Mouse (Mus musculus) layer of hippocampus, adult 9-11 months (tissue): ENCODE results near the gene Fbxo46.
"Not testable (repeated sequence)": the region's sequence is repeated elsewhere in the genome, so short reads cannot be mapped to it uniquely, and the experiment has no call there.

Source experiments
- DNase-seq: peaks from one replicate; pipeline ENCODE4 v3.0.0; 2022

Fbxo46 gene

DNA sequence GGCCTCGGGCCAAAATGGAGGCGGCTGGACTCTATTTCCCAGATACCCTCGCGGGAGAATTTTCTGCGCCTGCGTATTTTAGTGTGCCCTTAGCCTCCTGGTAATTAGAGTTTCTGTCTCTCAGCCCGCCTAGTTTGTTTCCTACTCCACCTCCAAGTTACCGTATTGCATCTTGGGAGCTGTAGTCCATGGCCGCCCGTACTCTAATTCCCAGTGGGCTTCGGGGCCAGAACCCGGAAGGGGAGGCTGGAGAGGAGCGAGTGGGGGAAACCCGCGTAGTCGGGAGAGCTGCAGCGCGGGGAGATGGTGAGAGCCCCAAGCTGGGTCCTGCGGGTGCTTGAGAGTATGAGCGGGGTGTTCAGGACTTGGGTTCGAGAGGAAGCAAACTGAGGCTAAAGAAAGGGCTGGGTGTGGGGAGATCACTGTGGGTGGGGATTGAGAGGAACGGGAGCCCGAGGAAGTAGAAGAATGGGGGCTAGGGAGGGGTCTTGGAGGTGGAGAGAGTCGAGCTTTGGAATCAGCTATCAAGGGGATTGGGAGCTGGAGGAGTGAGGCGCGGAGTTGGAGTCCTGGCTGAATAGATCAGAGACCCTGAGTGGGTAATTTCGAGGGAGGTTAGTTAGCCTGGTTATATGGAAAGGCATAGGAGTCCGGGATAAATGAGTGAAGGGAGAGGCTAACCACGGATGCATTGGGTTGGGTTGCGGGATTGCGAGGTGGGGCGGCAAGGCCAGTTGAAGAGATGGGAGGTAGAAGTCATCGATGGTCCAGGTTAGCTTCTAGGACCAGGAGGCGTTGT, at the start of gene Fbxo46:
Gene Fbxo46 (plus strand): TSS at position 229 of the 799 bp plus-strand sequence.
- DNase-seq, result peak; percentile 97

DNA sequence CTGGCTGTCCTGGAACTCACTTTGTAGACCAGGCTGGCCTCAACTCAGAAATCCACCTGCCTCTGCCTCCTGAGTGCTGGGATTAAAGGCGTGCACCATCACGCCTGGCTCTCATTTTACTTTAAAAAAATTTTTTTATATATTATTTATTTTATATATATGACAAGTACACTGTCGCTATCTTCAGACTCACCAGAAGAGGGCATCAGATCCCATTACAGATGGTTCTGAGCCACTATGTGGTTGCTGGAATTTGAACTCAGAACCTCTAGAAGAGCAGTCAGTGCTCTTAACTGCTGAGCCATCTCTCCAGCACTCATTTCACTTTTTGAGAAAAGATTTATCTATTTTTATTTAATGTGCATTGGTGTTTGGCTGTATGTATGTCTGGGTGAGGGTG, 48.6 kb upstream of the Fbxo46 start:
- not testable (repeated sequence) for DNase-seq

DNA sequence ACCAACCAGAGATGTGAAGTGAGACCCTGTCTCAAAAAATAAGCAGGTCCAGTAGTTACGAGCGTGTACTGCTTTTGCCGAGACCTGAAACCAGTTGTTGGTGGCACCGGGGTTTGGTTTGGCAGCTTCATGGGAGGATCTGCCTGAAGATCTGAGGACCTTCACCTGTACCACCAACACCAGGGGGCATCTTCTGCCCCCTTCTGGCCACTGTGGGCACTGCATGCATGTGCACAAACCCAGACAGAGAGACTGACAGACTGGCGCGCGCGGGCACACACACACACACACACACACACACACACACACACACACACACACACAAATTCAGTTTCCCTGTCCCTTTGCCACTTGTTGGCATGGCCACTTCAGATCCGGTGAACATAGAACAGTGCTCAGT, 46.2 kb upstream of the Fbxo46 start:
- DNase-seq, result no peak

DNA sequence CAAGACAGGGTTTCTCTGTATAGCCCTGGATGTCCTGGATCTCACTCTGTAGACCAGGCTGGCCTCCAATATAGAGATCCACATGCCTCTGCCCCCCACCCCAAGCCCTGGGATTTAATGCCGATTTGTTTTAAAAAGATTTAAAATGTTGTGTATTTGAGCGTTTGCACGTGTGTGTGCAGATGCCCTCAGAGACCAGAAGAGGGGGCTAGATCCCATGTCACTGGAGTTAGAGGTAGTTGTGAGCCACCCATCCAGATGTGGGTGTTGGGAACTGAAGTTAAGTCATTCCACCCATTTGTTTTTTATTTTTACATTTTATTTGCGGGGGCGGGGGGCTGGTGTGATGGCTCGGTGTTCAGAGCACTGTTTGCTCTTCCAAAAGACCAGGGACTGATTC, 45.2 kb upstream of the Fbxo46 start:
- DNase-seq, result no peak

DNA sequence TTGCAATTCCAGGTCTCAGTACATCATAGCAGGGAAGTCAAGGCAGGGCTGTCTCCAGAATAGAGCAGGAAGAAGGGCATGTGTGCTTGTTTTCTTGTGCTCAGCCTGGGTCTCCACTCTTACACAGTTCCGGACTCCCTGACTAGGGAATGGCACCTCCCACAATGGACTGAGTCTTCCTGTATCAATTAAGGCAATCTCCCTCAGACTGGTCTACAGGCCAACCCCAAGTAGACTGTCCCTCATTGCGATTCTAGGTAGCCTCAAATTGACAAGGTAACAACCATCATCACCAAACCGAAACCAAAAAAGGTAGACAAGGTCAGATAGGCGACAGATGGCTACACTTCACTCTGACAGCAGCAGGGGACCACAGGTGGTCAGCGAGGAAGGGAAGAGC, 44.4 kb upstream of the Fbxo46 start:
- DNase-seq, result no peak

DNA sequence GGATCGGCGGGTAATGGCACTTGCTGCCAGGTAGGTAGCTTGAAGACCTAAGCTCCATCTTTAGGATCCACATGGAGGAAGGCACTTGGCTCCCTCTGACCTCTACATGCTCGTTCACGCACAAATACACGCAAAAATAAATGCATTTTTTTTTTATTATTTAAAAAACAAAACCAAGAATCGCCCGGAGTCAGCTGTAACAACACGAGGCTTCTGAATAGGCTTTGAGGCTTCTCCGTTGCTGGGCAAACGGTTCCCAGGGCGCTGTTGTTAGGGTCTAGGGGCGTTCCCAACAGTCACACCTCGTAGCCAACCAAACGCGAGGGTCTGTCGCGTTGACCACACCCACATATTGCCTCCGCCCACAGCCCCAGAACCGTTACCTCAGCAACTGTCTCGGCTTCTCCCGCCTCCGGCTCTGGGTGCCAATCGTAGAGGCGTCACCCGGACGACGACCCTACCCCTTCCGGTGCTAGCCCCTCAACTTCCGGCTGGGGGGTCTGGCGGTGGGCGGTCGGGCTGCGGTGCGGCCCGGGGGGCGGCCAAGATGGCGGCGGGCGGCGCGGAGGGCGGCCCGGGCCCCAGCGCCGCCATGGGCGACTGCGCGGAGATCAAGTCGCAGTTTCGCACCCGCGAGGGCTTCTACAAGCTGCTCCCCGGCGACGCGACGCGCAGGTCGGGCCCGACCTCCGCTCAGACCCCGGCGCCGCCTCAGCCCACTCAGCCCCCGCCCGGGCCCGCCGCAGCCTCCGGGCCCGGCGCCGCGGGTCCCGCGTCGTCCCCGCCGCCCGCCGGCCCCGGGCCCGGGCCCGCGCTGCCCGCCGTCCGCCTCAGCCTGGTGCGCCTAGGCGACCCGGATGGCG, 43.7 kb upstream of the Fbxo46 start, which contains the start of gene Dmwd:
Gene Dmwd (plus strand): TSS at position 505 of the 863 bp plus-strand sequence.
- peak; percentile 98 for DNase-seq

DNA sequence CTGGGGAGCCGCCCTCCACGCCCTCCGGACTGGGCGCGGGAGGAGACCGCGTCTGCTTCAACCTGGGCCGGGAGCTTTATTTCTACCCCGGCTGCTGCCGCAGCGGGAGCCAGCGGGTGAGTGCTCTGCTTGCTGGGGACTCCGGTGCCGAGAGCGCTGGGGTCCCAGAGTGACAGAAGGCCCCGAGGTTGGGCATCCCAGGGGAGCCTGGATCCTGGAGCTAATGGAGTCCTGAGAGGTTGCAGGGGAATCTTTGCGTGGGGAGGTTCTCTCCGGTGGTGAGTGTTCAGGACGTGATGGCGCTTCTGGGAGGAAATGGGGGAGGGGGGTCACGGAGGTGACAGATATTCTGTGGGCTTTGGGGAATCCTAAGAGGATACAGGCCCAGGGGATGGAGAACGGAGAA, 43.1 kb upstream of the Fbxo46 start:
- DNase-seq, result no peak

DNA sequence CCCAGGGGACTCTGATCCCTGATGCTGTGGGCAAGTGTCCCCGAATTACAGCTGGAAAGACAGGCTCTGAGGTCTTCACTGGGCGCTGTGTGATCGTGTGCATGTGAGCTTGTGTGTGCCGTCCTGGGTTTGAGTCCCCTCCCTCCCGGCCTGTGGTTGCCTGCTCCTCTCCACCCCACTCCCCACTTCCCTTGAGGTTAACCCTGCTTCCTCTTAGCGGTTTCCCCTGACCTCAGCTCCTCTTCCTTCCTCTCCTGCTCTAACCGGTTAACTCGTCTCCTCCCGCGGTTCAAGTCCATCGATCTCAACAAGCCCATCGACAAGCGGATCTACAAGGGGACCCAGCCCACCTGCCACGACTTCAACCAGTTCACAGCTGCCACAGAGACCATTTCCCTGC, 41.9 kb upstream of the Fbxo46 start:
- no peak for DNase-seq

DNA sequence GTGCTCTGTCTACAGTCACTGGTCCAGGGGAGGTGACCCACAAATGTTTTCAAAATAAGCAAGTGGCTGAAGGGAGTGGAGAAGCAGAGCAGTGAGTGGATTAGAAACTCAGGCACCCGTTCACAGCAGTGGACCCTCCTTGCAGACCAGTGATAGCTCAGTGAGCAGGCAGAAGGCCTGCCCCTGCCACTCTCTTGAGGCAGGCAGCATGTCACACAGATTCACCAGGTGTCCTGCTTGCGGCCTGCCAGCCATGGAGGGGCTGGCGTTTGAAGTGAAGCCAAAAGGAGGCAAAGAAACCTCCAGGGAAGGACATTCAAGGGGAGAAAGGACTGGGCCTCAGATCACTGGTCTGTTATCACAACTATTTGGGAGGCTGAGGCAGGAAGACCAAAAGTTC, 40.9 kb upstream of the Fbxo46 start:
- no peak for DNase-seq

DNA sequence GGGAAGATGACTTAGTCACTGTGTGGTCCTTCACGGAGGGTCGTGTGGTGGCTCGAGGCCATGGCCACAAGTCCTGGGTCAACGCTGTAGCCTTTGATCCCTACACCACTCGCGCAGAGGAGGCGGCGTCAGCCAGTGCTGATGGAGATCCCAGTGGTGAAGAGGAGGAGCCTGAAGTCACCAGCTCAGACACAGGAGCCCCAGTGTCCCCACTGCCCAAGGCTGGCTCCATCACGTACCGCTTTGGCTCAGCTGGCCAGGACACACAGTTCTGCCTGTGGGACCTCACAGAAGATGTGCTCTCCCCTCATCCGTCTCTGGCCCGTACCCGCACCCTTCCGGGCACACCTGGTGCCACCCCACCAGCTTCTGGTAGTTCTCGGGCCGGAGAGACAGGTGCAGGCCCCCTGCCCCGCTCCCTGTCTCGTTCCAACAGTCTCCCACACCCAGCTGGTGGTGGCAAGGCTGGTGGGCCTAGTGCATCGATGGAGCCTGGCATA, 39.2 kb upstream of the Fbxo46 start:
- peak; percentile 63 for DNase-seq

DNA sequence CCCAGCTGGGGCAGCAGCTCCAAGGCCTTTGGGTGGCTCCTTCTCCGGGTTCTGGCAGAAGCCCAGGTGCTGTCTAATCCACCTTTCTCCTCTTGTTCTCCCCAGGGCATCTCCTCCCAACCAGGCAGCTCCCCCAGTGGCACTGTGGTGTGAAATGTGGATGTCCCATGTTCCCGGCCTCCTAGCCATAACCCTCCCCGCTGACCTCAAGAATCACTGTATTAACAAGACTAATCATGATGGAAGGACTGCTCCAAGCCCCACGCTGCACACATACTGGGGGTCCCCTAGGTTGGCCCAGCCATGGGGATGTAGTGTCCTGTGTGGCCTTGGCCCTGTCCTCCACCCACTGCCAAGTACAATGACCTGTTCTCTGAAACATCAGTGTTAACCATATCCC, 37.5 kb upstream of the Fbxo46 start:
- no peak for DNase-seq

DNA sequence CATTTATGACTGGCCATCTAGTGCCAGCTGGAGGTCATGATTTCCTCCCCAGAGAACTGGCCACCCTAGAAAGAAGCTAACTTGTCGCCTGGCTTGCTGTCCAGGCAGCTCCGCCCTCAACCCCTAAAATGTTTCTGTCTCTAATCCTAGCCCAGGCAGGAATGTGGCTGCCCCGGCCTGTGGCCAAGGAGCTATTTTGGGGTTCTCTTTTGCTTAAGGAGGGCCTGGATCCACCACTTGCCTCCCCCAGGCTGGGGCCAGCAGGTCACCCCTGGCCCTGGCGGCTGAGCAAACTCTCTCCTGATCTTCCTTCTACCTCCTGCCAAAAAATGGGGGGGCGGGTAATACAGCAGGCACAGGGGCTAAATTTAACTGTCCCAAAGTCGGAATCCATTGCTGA, 36.6 kb upstream of the Fbxo46 start:
- no peak for DNase-seq

DNA sequence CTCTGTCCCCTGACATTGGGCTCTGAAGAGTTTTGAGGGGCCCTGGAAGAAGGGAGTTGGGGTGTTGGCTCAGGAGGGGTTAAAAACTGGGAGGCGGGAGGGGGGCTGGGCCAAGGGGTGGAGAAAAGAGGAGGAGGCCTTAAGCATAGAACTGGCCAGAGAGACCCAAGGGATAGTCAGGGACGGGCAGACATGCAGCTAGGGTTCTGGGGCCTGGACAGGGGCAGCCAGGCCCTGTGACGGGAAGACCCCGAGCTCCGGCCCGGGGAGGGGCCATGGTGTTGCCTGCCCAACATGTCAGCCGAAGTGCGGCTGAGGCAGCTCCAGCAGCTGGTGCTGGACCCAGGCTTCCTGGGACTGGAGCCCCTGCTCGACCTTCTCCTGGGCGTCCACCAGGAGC, 36.0 kb upstream of the Fbxo46 start, which contains the start of gene Dmpk:
Gene Dmpk (plus strand): TSS at position 149 of the 400 bp plus-strand sequence.
- DNase-seq, result no peak

DNA sequence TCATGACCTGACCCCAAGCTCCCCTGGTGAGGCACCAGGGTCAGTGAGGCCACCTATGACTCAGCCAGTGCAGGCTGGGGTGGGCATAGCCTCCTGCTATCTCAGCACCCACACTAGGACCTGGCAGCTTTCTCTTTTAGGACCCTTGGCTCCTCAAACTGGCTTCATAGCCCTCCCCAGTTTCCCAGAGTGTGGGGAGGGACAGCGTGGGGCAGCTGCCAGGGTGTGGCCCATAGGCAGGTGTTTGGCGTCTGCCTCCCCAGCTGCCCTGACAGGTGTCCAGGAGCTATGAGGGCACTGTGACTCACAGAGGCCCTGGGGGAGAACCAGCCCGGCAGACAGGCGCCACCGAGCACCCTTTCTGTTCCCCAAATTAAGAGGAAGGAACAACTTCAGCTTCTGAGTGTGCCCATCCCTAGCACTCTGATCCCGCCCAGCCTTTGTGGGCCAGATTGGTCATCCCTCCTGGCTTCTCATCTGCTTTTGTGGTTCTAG, 35.3 kb upstream of the Fbxo46 start:
- no peak for DNase-seq

DNA sequence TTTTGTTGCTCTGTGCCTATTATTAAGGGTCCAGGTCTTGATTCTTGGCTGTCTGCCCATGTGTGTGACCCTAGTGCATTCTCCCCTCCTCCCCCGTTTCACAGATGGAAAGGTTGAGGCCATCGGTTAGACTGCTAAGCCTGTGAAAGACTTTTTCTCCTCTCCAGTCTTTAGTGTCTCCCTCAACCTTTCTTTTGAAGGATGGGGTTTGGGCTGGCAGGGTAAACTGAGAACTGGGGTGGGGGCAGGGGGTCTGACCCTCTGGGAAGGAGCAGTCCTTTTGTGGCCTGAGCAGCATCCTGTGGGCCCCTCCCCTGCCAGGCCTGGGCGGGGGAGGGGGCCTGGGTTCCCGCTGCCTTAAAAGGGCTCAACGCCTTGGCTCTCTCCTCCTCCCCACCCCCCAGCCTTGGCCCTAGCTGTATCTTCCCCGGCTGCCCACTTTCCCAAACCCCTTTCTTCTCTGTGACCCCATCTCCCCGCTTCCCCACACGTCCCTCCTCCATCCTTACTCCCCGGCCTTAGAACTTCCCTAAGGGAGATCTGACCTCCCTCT, 34.7 kb upstream of the Fbxo46 start:
- no peak for DNase-seq

DNA sequence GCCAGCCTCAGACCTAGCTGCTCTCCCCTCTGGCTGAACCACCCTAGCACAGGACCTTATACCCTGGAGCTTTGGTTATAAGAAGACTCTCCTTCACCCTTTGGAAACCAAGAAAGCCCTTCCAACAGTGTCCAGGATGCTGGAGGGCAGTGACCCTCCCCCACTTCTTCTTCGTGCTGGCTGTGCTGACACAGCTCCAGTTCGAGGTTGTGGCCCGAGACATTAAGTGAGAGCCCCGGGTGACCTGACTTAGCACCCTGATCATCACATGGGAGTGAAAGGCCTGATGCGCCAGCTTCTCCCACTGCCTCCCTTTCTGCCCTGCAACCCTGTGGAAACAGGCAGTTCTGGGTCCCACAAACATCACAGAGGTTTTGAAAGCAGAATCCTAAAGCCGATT, 34.2 kb upstream of the Fbxo46 start:
- no peak for DNase-seq

DNA sequence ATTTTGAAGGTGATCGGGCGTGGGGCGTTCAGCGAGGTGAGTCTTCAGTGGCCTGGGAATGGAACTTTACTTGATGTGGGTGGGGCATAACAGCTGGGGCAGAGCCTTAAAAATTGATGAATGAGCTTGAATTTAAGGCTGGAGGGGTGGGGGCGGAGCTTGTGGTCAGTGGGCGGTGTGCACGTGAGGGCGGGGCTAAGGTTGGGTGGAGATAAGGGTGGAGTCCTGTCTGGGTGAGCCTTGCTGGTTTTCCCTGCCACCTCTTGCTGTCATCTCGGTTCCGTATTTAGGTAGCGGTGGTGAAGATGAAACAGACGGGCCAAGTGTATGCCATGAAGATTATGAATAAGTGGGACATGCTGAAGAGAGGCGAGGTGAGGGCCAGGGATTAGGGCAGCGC, 33.6 kb upstream of the Fbxo46 start:
- no peak for DNase-seq

DNA sequence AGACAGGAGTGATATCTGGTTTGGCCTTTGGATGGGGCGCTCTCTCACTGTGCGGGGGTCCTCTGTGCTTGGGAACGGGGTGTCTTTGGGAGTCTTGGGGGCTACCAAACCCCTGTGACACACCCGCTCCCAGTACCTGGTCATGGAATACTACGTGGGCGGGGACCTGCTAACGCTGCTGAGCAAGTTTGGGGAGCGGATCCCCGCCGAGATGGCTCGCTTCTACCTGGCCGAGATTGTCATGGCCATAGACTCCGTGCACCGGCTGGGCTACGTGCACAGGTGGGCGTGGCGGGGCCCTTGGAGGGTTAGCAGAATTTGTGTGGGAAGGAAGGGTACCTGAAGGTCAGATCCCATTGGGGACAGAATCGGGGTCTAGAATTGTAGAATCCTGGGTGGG, 32.9 kb upstream of the Fbxo46 start:
- no peak for DNase-seq

DNA sequence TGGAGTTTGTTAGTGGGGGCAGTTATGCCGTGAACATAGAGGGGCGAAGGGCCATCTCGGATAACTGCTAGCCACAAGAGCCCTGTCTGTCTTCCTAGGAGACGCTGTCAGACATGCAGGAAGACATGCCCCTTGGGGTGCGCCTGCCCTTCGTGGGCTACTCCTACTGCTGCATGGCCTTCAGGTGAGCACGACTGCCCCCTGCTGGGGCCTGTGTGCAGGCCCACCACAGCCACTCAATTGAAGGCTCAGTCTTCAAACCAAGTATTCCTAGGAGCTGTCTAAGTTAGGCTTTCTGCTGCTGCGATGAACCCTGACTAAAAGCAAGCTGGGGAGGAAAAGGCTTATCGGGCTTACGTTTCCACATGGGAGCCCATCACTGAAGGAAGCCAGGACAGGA, 30.8 kb upstream of the Fbxo46 start:
- DNase-seq, result no peak

DNA sequence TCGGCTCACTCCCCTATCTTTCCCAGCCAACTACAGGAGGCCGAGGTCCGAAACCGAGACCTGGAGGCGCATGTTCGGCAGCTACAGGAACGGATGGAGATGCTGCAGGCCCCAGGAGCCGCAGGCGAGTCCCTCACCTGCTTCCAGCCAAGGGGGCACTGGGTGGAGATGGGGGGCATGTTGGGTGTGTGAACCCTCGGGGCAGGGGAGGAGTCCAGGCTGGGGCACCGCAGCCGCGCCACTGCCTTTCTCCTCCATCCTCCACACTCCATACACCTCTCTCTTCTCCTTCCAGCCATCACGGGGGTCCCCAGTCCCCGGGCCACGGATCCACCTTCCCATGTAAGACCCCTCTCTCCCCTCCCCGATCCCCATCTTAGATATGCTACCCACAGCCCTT, 27.7 kb upstream of the Fbxo46 start:
- no peak for DNase-seq

DNA sequence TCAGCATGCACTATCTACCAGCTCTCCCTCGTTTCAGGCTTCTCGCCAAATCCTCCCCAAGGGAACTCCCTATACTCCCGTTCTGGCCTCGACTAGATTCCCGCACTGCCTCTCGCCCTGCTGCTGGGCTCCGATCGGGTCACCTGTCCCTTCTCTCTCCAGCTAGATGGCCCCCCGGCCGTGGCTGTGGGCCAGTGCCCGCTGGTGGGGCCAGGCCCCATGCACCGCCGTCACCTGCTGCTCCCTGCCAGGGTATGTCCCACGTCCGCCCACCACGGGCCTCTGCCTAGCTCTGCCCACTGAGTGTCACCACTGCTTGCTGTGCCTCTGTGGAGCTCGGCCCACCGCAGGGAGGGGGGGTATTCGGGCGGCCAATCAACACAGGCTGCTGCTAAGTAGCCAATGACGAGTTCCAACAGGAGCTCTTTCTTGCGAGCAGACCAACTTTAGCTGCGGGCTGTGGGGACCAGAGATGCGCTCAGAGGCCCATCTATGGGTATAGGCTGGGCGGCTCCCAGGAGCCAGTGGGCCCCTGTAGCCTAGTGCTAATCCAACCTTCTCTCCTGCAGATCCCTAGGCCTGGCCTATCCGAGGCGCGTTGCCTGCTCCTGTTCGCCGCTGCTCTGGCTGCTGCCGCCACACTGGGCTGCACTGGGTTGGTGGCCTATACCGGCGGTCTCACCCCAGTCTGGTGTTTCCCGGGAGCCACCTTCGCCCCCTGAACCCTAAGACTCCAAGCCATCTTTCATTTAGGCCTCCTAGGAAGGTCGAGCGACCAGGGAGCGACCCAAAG, 27.1 kb upstream of the Fbxo46 start:
- DNase-seq, result no peak

DNA sequence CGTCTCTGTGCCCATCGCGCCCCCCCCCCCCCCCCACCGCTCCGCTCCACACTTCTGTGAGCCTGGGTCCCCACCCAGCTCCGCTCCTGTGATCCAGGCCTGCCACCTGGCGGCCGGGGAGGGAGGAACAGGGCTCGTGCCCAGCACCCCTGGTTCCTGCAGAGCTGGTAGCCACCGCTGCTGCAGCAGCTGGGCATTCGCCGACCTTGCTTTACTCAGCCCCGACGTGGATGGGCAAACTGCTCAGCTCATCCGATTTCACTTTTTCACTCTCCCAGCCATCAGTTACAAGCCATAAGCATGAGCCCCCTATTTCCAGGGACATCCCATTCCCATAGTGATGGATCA, 26.5 kb upstream of the Fbxo46 start:
- DNase-seq, result peak; percentile 74
